Mouse (Mus musculus): ENCODE results near the gene Wdfy4.
A peak's percentile ranks its signal among the peaks of the same experiment; 100 is the strongest.

Gene Wdfy4

DNA sequence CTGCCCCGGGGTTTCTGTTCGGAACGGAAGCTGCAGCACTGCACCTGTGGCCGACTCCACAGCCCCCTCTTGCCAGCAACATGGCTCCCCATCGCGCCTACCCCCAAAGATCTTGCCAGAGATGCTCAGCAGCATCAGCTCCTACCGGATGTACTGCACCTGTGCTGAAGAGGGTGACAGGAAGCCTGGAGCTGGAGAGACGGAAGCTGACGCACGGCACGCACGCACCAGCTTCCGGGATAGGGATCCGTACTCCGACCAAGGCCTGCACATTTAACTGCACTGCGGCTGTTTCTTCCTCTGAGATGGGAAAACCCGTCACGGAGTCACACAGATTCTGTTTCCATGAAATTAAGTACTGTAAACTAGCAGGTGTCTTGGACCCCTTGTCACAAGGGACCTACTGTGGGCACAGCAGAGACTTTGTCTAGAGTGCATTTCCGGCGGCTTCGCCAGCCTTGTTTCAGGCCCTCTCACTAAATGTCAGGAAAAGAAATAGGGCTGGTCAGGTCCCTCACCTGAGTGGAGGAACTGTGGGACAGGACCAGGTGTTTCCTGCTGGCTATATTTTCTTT is 4.6 kb upstream of the Wdfy4 start:
- DNase-seq (ENCODE audit: low read depth, low spot score), result no peak

DNA sequence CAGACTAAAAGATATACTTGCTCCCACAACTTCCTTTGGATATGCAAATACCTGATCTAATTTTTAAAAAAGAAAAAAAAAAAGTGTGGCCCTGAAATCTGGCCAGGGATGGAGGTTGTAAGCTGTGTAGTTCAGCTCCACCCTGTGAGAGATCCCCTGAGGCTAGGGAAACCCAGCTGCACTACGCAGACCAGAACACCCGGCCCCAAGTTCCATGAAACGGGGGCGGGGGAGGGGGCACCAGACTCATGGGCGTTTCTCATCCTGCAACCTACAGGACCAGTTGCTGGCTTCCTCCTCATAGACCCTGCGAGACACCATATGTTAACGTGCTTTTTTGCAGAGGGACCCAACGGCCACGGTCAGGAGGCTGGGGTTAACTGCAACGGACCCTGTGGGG is 3.9 kb upstream of the Wdfy4 start:
- no peak for DNase-seq (ENCODE audit: low read depth, low spot score)

DNA sequence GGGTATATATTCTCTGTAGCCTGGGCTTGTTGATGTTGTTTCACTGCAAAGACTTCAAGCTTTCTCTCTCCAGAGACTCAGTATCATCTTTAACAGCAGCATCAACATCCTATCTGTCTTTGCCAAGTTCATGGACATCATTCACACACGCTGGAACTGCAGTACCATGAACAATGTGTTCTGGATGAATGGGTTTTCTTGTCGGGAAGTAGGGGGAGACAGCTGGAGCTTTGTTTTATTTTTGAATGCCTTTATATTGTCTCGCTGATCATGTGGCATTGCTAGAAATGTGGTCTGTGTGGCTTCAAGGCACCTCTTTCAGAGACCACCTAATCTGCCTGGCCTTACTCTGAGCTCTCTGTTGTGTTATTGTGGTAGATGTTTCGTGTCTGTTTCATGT is 1.9 kb upstream of the Wdfy4 start:
- no peak for DNase-seq (ENCODE audit: low read depth, low spot score)

DNA sequence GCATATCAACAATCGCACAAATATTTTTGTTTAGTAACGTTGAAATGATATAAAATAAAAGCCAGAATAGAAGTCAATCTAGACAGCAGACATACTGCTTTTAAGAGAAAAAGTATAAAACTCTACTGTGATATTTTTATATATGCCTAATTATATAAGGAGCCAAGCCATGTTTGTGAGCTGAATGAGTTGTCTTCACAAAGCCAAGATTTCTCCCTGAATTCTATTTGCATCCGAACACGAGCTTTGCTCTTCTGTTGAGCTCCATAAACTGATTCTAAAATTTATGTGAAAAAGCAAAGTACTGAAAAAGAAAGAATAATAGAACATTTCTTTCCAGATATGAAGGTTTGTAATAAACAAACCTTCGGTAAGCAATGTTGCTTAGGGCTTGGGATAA is 5.2 kb downstream of the Wdfy4 start:
- DNase-seq (ENCODE audit: low read depth, low spot score), result no peak

DNA sequence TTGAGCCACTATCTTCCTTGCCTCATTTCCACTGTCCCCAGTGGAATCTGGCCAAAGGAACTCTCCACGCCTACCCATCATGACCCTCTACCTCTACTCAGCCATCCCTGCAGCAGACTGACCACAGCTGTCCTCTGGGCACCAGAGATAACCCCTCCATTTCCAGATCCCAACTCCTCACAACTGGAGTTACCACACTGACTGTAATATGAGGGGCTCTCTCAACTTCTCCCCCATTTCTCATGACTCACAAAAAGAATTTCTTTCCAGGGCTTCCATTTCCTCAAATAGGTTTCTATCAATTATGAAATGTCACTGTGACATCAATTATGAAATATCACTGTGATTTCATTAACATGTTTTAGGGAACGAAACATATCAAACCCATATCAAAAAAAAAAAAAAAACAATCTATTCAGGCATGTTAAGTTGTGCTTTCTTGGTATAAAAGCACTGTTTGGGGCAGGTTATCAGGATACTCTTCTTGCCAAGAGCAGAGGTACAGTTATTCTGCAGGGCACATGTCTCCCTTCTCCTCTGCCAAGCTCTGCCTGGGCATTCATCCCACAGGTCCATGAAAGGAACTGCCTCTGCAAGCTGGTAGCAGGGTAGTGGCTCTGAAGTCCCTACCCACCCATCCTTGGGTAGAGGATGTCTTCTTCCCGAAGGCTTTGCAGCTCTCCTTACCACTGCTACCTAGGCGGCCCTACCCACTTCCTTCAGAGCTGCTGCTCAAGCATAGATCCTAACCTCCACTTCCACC is 10.1 kb downstream of the Wdfy4 start:
- DNase-seq (ENCODE audit: low read depth, low spot score), result no peak

DNA sequence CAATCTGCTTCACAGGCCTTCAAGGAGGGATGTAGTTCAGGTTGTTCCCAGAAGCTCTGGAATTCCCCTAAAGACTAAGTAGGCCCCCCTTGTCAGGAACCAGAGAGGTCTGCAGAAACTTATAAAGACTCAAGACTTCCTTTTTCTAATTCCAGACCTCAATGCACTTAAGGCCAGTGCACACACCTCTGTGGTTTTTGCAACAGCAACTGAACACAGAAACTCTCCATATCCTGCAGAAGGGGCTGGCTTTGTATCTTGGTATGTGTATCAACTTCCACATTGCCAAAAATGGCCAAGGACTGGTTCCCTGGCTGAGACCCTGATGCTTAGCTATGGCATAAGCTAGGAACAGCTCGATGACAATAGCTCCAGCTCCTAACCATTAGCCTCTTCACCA is 13.4 kb downstream of the Wdfy4 start:
- DNase-seq (ENCODE audit: low read depth, low spot score), result no peak

DNA sequence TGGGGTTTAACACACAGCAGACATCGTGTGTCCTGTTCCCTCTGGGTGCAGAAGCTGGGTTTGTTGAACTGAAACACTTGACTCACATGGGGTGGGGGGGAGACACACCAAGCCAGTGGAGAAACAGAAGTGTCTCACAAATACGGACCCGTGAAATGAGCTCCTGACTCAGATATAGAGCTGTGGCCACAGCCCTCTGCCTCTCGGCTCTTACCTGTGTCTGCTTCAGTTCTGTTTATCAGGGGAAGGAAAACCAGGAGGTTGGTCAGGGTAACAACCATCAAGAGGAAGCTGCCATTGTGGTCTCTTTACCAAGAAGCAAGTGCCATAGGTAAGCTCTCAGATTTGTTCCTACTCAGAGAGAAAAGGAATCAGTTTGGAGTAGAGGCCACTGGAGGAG is 16.6 kb downstream of the Wdfy4 start:
- no peak for DNase-seq (ENCODE audit: low read depth, low spot score)

DNA sequence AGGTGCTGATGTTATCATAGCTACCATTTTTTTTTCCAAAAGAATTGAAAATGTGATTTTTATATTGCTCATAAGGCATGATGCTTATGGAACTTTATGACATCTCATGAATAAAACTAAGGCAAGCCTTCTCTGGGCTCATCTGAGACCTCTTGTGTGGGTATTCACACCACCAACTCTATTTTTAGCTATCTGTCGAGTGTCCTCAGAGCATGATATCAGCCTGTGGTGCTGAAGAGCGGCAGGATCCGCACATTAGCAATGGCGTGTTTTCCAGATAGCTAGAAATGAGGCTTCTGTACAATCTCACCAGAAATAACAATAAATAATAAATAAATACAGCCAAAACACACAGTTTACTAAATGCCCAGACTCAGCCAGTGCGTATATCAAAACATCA is 23.1 kb downstream of the Wdfy4 start:
- no peak for DNase-seq (ENCODE audit: low read depth, low spot score)

DNA sequence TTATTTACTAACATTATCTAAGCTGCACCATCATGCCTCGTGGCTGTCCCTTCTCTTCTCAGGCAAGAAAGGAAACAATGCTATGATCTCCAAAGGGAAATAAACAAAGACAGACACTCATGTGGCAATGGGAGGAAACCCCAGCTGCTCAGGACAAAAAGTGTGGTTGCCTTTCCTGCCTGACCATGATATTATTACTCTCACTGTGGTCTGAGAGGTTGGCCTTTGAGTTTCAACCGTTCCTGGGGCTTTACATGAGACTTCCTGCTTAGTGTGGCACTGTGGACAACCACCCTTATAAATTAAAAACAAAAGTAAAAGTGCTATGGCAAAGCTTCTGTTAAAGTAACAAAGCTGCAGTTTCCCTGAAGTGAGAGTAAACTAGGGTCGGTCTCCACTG is 27.0 kb downstream of the Wdfy4 start:
- DNase-seq (ENCODE audit: low read depth, low spot score), result no peak

DNA sequence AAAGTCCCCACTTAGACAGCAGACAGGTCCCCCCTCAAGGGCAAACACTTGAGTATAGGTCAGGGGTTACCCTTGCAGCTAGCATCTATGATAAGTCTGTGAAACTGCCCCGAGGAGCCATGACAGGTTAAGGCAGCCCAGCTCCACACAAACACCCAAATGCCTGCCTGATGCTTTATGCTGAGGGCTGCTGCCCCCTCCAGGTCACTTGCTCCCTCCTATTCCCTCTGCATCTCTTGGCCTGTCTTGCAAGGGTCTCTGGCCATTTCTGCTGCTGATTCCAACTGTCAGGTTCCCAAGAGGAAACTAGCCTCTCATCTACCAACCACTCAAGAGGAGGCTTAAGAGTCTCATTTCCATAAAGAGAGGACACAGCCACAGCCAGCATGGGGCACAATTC is 32.4 kb downstream of the Wdfy4 start:
- no peak for DNase-seq (ENCODE audit: low read depth, low spot score)

DNA sequence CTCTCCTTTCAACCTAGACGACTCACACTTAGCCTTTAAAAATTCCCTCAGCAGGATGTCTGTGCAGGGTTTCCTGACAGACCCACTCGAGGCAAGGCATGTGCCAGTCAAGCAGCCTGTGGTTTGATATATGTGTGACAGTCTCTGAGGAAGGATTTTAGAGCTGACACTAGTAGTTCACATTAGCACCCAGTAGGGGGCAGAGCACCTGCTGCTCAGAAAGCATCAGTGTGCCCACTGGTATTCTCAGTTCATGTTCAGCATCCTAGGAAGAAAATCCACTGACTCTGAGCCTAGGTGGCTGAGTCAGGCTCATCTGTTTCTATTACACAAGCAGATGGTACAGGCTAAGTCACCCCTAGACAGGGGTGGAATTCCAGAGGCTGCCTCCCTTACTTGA is 39.0 kb downstream of the Wdfy4 start:
- DNase-seq (ENCODE audit: low read depth, low spot score), result peak; percentile 8

DNA sequence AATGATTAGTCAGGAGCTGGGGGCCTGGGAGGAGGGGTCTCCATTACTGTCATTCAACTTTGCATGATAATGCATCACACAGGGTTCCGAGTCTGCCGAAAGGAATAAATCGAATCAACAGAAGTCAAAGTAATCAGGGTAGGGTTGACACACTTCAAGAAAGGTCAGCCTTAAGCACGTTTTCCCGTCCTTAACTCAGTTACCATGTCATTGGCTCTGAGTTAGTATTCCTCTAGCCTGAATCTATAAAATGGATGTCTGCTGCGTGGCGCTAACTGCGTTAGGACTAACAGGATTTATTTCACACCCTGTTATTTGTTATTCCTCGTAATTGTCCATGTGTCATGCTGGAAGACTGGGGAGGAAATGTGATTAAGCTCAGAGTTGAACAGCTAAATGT is 48.5 kb downstream of the Wdfy4 start:
- DNase-seq (ENCODE audit: low read depth, low spot score), result no peak

DNA sequence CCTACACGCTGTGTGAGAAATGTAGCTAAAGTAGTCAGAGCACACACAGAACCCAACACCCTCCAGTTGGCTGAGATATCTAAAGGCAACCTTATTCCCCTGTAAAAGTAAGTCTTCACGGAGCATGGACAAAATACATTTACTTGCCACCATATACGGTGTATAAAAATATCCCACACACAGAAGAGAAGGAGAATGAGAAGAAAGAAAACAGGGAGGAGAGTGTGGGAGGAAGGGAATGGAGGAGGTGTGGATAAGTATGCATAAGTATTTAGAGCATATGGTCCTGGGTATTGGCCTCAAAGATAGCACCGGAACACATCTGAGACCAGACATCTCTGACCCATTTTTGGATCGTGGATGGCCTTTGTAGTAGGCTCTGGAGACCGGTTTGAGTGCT is 50.1 kb downstream of the Wdfy4 start:
- DNase-seq (ENCODE audit: low read depth, low spot score), result no peak

DNA sequence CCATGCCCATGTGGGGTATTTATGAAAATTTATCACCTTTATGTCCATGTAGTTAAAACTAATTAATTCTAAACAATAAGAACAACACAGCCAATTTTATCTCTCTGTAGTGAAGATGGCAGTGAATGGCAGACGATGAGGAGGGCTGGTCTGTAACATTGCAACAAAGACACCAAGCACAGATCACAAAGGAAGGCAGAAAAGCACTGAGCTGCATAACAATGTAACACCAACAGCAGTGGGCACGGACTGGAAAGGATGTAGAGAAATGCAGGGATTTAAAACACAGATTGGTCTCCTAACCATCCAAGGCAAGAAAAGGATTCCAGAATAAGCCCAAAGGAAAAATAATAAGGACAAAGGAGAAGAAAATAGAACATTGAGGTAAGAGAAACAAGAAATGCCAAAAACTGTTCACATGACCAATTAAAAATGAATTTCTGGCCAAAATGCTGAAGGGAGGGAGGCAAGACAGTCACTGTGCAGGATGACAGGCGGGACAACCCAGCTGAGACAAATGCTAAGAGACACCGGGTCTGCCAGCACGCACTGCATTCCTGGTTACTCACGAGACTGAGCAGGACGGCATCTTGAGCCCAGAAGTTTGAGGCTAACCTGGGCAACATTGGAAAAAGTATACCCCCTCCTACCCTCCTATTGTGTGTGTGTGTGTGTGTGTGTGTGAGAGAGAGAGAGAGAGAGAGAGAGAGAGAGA is 54.1 kb downstream of the Wdfy4 start:
- DNase-seq (ENCODE audit: low read depth, low spot score), result no peak

DNA sequence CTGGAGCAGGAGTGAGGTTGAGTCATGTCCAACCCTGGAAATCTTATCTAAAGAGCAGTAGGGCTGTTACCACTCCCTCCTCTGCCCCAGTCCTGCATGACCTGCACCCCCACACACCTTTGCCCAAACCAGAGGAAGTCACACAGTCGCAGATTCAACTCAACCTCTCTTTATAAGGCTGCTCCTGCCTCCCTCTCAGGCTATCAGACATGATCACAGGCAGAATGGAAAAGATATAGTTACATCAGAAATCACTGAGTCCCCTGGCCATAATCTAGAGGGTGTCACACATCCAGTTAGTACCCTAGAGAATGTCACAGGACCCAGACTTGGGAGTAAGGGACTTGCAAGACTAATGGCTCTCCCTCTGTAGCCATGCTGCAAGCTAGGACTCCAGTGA is 68.7 kb downstream of the Wdfy4 start:
- no peak for DNase-seq (ENCODE audit: low read depth, low spot score)

DNA sequence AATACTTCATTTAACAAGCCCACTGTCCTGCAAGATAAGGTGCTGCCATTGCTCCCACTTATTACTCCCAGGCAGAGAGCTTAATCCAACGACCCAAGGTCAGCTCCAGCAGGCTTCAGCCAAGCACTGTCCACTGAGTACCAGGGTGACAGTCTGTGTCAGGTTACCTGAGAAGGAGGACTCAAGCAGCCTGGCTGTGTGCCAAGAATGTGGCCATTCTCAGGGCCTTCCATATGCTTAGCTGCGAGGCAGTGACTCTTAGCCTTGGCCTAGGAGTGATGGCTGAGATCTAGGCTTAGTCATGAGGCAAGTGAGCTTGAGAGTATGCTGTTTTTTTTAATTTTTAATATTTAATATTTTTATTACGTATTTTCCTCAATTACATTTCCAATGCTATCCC is 80.5 kb downstream of the Wdfy4 start:
- no peak for DNase-seq (ENCODE audit: low read depth, low spot score)

DNA sequence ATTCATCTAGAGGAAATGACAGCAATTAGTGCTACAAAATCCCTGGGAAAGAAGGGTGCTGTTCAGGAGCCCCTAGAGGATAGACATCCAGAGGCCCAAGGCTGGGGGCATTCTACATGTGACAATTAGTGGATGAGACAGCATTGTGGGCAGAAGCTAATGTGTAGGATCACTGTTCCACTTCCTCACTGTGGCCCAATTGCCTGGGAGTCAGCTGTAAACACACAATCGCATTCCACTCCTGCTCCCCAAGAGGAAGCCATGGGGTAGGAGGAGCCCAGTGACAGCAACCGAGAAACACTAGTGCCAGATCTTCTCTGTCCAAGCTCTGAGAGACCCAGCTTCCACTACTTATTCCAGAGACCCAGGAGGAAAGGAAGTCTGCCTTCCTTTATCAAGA is 83.7 kb downstream of the Wdfy4 start:
- DNase-seq (ENCODE audit: low read depth, low spot score), result no peak

DNA sequence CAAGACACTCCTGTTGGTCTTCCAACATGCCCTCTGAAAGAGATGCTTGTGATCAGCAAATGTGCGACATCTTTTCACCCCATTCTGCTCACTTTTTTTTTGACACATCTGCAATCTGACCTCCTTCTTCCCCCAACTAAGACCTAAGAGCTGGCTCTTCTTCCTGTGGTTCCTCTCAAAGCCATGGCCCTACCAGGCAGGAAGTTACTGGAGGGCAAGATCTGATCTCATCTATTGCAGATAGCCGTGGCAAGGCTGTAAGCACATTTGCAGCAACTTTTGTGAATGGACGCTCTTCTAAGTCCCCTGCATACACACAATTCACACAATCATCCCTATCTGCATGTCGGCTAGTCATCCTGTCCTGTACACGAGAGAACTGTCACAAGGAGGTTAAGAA is 85.4 kb downstream of the Wdfy4 start:
- DNase-seq (ENCODE audit: low read depth, low spot score), result no peak

DNA sequence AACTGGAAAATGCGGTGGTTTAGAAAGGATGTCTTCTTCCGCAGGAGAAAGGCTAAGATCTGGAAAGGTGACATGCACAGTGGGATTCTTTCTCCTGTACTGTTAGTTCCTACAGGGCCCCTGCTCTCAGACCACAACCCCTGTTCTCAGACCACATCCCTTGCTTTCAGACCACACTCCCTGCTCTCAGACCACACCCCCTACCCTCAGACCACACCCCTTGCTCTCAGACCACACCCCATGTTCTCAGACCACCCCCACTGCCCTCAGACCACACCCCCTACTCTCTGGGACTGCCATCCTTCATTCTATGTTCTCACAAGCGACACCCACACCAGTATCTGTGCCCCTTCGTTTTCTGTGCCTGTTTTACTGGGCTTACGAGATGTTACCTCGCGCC is 86.2 kb downstream of the Wdfy4 start:
- peak; percentile 33 for DNase-seq (ENCODE audit: low read depth, low spot score)

DNA sequence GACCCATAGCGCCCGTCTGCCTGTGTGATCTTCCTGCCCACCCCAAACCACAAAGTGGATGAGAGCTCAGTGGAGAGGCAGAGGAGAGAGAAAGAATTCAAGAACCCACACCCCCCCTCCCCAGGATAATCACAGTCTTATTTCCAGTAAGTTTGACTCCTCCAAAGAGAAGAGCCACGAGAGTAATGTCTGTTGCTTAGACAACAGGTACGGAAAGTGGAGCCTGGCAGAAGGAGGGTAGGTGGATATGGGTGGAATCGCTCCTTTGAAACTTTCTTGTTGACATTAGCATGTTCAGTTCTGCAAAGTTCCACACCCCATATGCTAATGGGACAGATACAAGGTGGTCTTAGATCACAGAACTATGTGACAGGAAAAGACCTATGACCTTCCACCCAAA is 88.8 kb downstream of the Wdfy4 start:
- no peak for DNase-seq (ENCODE audit: low read depth, low spot score)

DNA sequence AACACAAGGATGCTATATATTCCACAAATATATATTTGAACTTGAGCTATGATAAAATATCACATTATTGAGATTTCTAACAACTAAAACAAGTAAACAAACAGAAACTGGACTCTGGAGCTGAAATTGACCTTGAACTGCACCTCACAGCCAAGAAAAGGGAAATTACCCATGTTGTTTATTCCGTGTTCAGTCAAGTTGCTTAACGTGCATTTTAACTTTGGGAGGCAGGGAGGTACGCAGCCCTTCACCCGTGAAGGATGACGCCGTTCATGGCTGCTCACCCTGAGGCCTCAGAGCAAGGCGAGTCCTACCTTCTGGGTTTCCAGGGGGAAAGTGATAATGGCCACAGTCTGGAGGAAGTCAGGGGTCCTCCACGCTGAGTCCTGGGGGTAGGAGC is 102.0 kb downstream of the Wdfy4 start:
- no peak for DNase-seq (ENCODE audit: low read depth, low spot score)

DNA sequence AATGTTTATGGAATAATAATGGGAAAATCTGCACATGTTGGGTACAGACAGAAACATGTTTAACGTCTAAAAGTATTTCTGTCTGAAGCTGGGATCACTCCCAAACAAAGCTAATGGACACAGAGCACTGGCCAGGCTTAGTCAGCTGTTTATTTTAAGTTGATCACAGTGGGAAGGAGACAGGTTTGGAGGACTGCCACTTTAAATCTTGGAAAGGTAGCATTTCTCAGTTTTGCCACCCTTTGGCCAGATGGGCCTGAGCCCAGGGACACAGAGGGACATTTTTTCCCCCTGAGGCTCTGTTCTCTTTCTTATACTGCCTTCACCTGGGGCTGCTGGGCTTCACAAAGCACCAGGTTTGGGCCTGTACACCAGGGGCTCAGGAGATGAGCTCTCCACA is 103.0 kb downstream of the Wdfy4 start:
- DNase-seq (ENCODE audit: low read depth, low spot score), result no peak

DNA sequence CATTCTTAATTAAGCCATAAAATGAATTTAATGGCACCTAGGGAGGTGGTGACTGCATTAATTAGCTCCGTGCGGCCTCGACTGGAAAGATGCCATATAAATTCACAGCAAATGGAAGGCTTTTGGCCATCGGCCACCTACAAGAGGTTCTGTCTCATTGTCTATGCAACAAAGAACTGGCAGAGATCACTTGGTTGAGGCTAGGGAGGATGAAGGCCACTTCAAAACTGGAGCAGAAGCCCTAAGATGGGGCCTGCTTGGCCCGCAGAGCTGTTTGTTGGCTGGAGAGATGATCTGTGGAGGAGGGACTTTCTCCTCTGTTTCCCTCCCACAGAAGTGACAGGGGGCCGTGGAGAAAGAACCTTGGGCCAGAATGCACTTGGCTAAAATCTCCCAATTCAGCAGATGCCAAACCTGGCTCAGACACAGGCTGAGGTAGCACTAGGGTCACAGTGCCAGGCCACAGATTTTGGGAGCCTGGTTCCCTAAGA is 103.9 kb downstream of the Wdfy4 start:
- no peak for DNase-seq (ENCODE audit: low read depth, low spot score)
